Mouse (Mus musculus): ENCODE data around the gene Setd2.

DNA sequence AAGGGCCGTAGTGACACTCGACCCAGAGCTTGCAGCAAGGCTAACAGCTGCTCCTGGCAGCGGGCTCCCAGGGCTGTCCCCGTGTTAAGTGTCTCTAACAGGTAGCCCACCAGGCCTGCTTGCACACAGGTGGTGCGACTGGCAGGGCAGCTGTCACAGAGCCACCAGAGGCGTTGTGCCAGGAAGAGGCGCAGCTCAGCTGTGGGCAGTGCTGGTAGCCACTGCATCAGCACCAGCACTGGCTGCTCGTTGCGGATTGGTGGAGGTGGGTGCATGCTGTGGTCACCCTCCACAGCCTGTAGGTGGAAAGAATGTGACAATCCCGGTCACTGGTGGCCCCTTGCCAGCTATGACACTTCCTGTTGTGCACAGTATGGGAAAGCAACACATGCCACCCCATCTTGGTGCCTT is 106.2 kb downstream of the Setd2 start:
- no peak for TF ChIP-seq CTCF (IDR thresholded peaks at IDR 0.05; ENCODE audit: insufficient read depth, low read length)
- TF ChIP-seq POLR2A (IDR thresholded peaks at IDR 0.05; ENCODE audit: borderline replicate concordance, extremely low read depth, low read depth, low read length), result no peak
